Mouse (Mus musculus): ENCODE data around the gene Rnf215.
"Not testable (repeated sequence)": the region's sequence is repeated elsewhere in the genome, so short reads cannot be mapped to it uniquely, and the experiment has no call there.

- not testable (repeated sequence) for TF ChIP-seq MAX (IDR thresholded peaks at IDR 0.05); CTCF (IDR thresholded peaks at IDR 0.05; ENCODE audit: control insufficient read depth, insufficient read depth, insufficient read length)
Measured at GRCm38 (mm10) chr11:4107901-4108300, 27.1 kb upstream of the Rnf215 start.

Measured in C2C12 (cell line).